Mouse (Mus musculus) heart, adult 2 months (tissue): Measurements from ENCODE around the gene Dupd1. TPM values are rescaled to one million over a fixed set of nuclear protein-coding genes. Genes with fewer than 3 reads are reported as not detected.

Source experiments
- DNase-seq, 2 experiments: peaks; one replicate each; pipeline ENCODE4 v3.0.0; 2021
- H3K27ac ChIP-seq: fragments of 200-600 bp; 2 replicates; pipeline ENCODE4 v1.8.1; 2022
- H3K27me3 ChIP-seq: fragments of 200-500 bp; 2 replicates; pipeline ENCODE4 v1.6.1; 2012; ENCODE audit warnings: mild to moderate bottlenecking, low read length, inconsistent platforms, mixed read lengths; ENCODE audit not compliant: control insufficient read depth, insufficient read depth
- H3K36me3 ChIP-seq: fragments of 200-500 bp; 2 replicates; pipeline ENCODE4 v1.6.1; 2012; ENCODE audit warnings: low read length, inconsistent platforms; ENCODE audit not compliant: control insufficient read depth, insufficient read depth
- H3K4me1 ChIP-seq: fragments of 200-500 bp; 2 replicates; pipeline ENCODE4 v1.6.1; 2011; ENCODE audit warnings: low read length; ENCODE audit not compliant: control insufficient read depth, insufficient read depth
- H3K4me3 ChIP-seq: fragments of 200-600 bp; 2 replicates; pipeline ENCODE4 v1.8.1; 2022
- H3K79me2 ChIP-seq: fragments of 200-500 bp; replicated peaks from 2 replicates; pipeline ENCODE4 v1.6.1; 2012; ENCODE audit warnings: mild to moderate bottlenecking, inconsistent platforms, low read length, moderate library complexity, mixed read lengths; ENCODE audit not compliant: control insufficient read depth, insufficient read depth
- H3K9ac ChIP-seq: fragments of 200-500 bp; 2 replicates; pipeline ENCODE4 v1.6.1; 2012; ENCODE audit warnings: low read depth, mild to moderate bottlenecking, control low read depth, inconsistent platforms, low read length, mixed read lengths
- CTCF ChIP-seq: fragments of 200-600 bp; IDR thresholded peaks from 2 replicates; pipeline ENCODE4 v1.8.1; 2022; ENCODE audit warnings: antibody characterized with exemption, mild to moderate bottlenecking, moderate library complexity
- EP300 ChIP-seq: fragments of 200-500 bp; IDR thresholded peaks from 2 replicates; pipeline ENCODE4 v1.6.1; 2011; ENCODE audit warnings: low read depth, low read length, control low read depth; ENCODE audit not compliant: insufficient read depth
- POLR2A ChIP-seq: fragments of 200-500 bp; IDR thresholded peaks from 2 replicates; pipeline ENCODE4 v1.6.1; 2011; ENCODE audit warnings: mild to moderate bottlenecking, low read depth, low read length, control low read depth; ENCODE audit not compliant: insufficient read depth
- WGBS: fragments of 180-500 bp; shearing (Covaris S2); methylation state at CpG from one replicate; pipeline ENCODE4 v1.1.7; 2018; 5-methylcytosine and 5-hydroxymethylcytosine counted together
- intact Hi-C: fragments of 180-260 bp; cut with DNase I; formaldehyde crosslinking; loops from one replicate; pipeline ENCODE4 v1.15.1; 2025
- polyA plus RNA-seq: library from polyadenylated mRNA; depleted of rRNA; stranded (reverse); fragments of >200 nt; gene quantifications from 2 replicates; pipeline ENCODE4 v1.2.3, GENCODE M21; 2012
- total RNA-seq, 2 experiments: library from RNA; stranded (reverse); gene quantifications; 2 replicates each; pipeline ENCODE4 v1.2.3; 2021

Gene Dupd1
- total and polyA plus RNA-seq, 3 experiments, result 0.12 TPM; not detected in 2

DNA sequence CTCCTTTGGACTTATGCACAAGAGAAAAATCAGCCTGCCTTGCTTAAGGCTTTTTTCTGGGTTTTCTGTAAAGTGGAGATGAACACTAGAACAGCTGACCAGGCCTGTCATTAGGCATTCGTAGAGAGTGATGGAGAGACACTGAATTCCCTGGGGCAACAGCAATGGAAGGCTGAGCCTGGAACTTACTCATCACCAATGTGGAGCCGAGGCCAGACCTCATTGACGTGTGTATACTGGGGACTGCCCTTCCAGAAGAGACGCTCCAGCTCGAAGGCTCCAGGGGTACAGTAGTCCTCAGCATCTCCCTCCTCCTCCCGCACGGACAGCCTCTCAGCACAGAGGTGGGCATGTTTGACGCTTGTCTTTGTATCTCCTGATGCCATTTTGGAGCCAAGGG, 11.7 kb downstream of the Dupd1 start:
- Histone ChIP-seq H3K9ac (no peak overlapping the region), H3K27me3 (no peaks in the 10 kb centered on the region), H3K79me2 (no peaks in the 10 kb centered on the region), H3K27ac (no peak overlapping the region), H3K36me3 (no peaks in the 10 kb centered on the region), H3K4me1 (peaks cover 11% of the 10 kb centered on the region), H3K4me3 (no peak overlapping the region)
- TF ChIP-seq CTCF (no peak), EP300 (no peak), POLR2A (no peak)
- intact Hi-C loops, result no loop called here
- WGBS, result 67% methylated on average over 8 of the region's 8 CpGs
- no peak for DNase-seq

DNA sequence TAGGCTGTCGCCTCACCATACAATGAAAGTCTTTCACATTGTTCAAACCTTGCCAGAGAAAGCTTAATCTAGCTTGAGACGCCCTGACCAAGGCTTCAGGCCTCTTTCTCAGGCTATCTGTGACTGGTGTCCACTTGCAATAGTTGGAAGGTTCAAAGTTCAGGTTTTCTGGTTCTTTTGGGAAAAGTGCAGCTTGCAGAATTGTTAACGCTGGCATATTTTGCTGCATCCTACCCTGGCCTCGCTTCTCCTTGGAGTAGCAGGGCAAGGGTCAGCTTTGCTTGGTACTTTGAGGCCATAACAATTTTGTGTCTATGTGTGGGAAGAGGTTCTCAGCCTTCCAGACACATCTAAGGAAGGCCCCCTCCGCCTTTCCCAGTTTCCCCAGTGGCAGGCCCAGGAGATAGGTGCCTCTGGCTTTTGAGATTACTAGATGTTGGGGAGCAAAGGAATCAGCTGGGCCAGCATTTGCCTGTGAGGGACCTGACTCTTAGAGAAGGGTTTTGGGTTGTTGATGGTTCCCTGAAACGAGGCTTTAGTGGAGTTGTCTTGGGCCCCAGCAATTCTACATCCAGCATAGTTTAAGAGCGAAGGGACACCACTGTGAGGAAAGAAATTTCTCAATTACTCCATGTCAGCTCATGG, 18.1 kb downstream of the Dupd1 start:
- WGBS, result 93% methylated on average over 7 of the region's 7 CpGs
- intact Hi-C loops, result no loop called here
- no peak for DNase-seq
- Histone ChIP-seq H3K79me2 (no peaks in the 10 kb centered on the region), H3K9ac (no peak overlapping the region), H3K27me3 (no peaks in the 10 kb centered on the region), H3K4me3 (no peak overlapping the region), H3K36me3 (no peaks in the 10 kb centered on the region), H3K4me1 (no peaks in the 10 kb centered on the region), H3K27ac (no peak overlapping the region)
- TF ChIP-seq POLR2A, result no peak
- TF ChIP-seq CTCF, result no peak
- no peak for TF ChIP-seq EP300

DNA sequence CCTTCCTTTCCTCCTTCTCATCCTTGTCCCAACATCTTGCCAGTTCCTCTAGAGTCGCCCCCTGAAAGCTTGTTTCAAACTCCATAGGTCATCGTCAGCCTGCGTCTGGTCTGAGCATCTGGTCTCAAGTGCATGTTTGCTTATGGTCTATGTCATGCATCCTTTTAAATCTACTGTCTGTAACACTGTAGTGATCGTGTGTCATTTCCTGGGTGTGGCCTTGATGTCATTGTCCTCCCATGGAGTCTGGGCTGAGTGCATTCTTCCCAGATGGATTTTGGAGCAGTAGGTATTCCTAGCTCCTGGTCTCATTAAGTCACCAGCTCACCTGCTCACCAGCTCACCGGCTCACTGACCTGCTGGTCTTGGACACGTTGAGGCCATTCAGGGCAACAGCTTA, 19.4 kb downstream of the Dupd1 start:
- intact Hi-C loops, result no loop called here
- no peaks in the 10 kb centered on the region for H3K79me2 ChIP-seq
- DNase-seq, result no peak
- no peaks in the 10 kb centered on the region for H3K27me3 ChIP-seq
- no peak overlapping the region for H3K4me3 ChIP-seq
- no peaks in the 10 kb centered on the region for H3K36me3 ChIP-seq
- H3K27ac ChIP-seq, result no peak overlapping the region
- H3K9ac ChIP-seq, result no peak overlapping the region
- no peak for TF ChIP-seq EP300
- no peak for TF ChIP-seq POLR2A
- TF ChIP-seq CTCF, result no peak
- WGBS, result 57% methylated on average over 6 of the region's 6 CpGs
- no peaks in the 10 kb centered on the region for H3K4me1 ChIP-seq

DNA sequence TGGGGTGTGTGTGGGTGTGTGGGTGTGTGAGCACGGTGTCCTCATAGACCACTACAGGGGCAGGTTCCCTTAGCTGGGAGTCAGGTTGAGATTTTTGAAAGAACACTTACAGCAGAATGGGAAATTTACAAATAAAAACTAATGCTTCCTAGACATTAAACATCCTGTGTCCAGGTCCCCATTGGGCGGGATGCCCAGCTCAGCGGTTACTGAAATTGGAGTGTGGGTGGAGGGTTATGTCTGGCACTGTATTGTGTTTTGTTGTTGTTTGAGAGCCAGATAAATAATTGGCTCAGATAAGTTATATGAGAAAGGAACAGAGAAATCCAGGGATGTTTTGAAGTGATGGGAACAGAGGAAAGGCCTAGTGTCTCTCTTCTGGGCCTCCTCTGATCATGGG, 23.3 kb downstream of the Dupd1 start:
- 72% methylated on average over 3 of the region's 3 CpGs for WGBS
- intact Hi-C loops, result no loop called here
- Histone ChIP-seq H3K36me3 (no peaks in the 10 kb centered on the region), H3K4me3 (no peak overlapping the region), H3K9ac (no peak overlapping the region), H3K27ac (no peak overlapping the region), H3K79me2 (no peaks in the 10 kb centered on the region), H3K27me3 (peaks cover 3% of the 10 kb centered on the region; the same call in 1 of the 2 replicates), H3K4me1 (no peaks in the 10 kb centered on the region)
- TF ChIP-seq CTCF (no peak), EP300 (no peak), POLR2A (no peak)
- DNase-seq, result no peak

DNA sequence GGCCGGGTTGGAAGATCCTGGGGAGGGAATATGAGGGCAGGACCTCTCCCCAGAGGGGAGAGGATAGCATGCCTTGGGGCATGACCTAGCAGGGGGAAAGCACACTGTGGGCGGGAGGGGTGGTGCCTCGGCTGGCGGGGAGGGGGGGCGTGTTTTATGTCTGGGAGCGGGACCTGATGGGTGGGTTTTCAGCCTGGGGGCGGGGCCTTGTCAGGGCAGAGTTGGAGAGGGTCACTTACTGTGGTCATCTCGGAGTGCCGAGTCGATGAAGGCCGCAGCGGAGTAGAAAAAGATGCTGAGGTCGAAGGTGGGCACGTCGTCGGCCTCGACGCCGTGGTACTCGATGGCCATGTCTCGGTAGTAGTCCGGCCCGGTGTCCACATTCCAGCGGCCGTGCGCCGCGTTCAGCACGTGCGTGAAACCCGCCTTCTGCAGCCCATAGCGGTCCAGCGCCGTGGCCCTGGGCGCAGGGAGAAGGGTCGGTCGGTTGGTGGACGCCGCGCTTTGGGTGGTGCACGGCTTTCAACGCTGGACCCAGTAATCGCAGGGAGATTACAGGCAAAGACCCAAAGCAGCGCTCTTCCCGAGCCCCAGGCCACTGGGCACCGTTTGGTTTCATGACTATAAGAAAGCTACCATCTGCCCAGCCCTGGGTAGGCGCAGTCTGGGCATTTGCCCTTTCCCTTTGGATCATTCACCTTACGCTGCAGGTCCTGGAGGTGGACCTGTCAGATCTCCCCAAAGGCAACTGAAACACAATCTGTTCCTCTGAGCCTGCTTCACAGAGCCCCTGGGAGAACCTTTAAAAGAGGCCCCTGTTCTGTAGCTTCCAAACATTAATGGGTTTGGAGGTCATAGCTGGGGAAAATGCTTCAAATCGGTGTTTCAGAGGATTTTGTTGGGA, 27.7 kb downstream of the Dupd1 start:
- Histone ChIP-seq H3K4me3 (no peak overlapping the region), H3K36me3 (no peaks in the 10 kb centered on the region), H3K79me2 (no peaks in the 10 kb centered on the region), H3K27ac (no peak overlapping the region), H3K27me3 (peaks cover 3% of the 10 kb centered on the region; the same call in 1 of the 2 replicates), H3K4me1 (no peaks in the 10 kb centered on the region), H3K9ac (no peak overlapping the region)
- DNase-seq, result no peak
- 24% methylated on average over 47 of the region's 49 CpGs for WGBS
- no peak for TF ChIP-seq POLR2A
- intact Hi-C loops, result no loop called here

DNA sequence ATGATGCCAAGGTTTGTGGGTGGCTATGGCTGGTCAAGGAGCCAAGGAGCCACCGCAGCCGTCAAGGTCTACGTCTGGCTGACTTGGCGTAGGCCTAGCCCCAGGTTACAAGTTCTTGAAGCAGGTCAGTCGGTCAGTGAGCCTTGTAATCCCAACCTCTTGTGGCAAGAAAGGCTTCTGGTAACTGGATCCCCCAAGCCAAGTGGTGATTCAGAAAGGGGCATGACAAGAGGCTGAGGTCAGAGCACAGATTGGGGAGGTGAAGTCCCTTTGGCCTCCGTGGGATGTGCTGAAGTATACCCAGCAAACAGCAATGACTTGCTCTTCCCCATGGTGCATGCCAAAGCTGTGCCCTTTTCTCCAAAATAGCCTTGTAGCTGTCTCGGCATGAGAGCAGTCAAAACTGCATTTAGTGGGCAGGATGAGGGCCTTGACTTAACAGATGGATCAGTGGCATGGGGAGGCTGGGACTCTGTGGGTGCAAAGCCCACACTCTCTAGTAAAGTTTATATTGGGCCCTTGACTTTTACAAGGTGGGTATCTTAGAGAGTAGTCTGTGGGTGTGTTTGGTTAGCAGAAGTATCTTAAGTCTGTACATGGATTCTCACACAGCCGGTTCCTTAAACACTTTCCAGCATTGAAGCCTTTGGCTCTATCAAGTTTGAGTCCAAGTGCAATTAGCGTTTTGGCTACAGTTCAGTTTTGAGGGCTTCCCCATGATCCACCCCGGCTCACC, 28.8 kb downstream of the Dupd1 start:
- Histone ChIP-seq H3K4me3 (no peak overlapping the region), H3K27ac (no peak overlapping the region), H3K27me3 (peaks cover 3% of the 10 kb centered on the region; the same call in 1 of the 2 replicates), H3K36me3 (no peaks in the 10 kb centered on the region), H3K9ac (no peak overlapping the region), H3K4me1 (no peaks in the 10 kb centered on the region), H3K79me2 (no peaks in the 10 kb centered on the region)
- TF ChIP-seq EP300 (no peak), POLR2A (no peak), CTCF (no peak)
- no peak for DNase-seq
- intact Hi-C loops, result no loop called here
- 91% methylated on average over 10 of the region's 10 CpGs for WGBS
